Mouse (Mus musculus): ENCODE results near the gene Kalrn. TPM values are rescaled to one million over a fixed set of nuclear protein-coding genes. Genes with fewer than 3 reads are reported as not detected.

The Kalrn gene
- total RNA-seq, 1 experiment from 2014 or later = 6.8 TPM

- no peak for ATAC-seq (replicated peaks in 1 of 2; ENCODE audit: insufficient read depth in 1 of 2, low FRiP score in 2 of 2, low TSS enrichment in 1 of 2, low read depth in 1 of 2, poor library complexity in 2 of 2, severe bottlenecking in 2 of 2)
Measured at GRCm38 (mm10) chr16:34563593-34564280, 9.6 kb downstream of the Kalrn start.

DNA sequence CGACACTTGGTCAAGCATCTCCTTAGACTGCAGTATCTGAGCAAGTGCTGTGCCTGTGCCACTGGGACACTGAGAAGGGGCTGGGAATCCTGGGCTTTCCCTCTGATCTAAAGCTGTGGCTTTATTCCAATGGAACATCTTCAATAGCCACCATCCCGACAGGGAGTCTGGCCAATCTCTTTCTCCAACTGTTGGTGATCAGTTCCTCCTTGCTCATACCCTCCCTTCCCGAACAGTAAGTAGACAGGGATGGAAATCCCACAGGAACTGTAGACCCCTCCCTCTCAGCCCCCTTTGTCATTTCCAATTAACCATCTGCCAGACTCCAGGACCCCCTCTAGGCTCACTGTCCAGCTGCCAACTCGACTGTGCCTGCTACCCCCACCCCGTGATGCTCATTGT lies 11.6 kb downstream of the Kalrn start:
- ATAC-seq (replicated peaks in 1 of 2; ENCODE audit: insufficient read depth in 1 of 2, low FRiP score in 2 of 2, low TSS enrichment in 1 of 2, low read depth in 1 of 2, poor library complexity in 2 of 2, severe bottlenecking in 2 of 2) = no peak

GRCm38 (mm10) chr16:34560814-34561213 lies 12.5 kb downstream of the Kalrn start:
- ATAC-seq (replicated peaks in 1 of 2; ENCODE audit: insufficient read depth in 1 of 2, low FRiP score in 2 of 2, low TSS enrichment in 1 of 2, low read depth in 1 of 2, poor library complexity in 2 of 2, severe bottlenecking in 2 of 2) = no peak

- ATAC-seq (replicated peaks in 1 of 2; ENCODE audit: insufficient read depth in 1 of 2, low FRiP score in 2 of 2, low TSS enrichment in 1 of 2, low read depth in 1 of 2, poor library complexity in 2 of 2, severe bottlenecking in 2 of 2) = no peak
Measured at GRCm38 (mm10) chr16:34560411-34560810, 12.9 kb downstream of the Kalrn start.

- ATAC-seq (replicated peaks in 1 of 2; ENCODE audit: insufficient read depth in 1 of 2, low FRiP score in 2 of 2, low TSS enrichment in 1 of 2, low read depth in 1 of 2, poor library complexity in 2 of 2, severe bottlenecking in 2 of 2) = no peak
Measured at GRCm38 (mm10) chr16:34557891-34558290, 15.4 kb downstream of the Kalrn start.

GRCm38 (mm10) chr16:34552731-34553130 lies 20.6 kb downstream of the Kalrn start:
- no peak for ATAC-seq (replicated peaks in 1 of 2; ENCODE audit: insufficient read depth in 1 of 2, low FRiP score in 2 of 2, low TSS enrichment in 1 of 2, low read depth in 1 of 2, poor library complexity in 2 of 2, severe bottlenecking in 2 of 2)

- ATAC-seq (replicated peaks in 1 of 2; ENCODE audit: insufficient read depth in 1 of 2, low FRiP score in 2 of 2, low TSS enrichment in 1 of 2, low read depth in 1 of 2, poor library complexity in 2 of 2, severe bottlenecking in 2 of 2) = no peak
Measured at GRCm38 (mm10) chr16:34549470-34549999, 23.8 kb downstream of the Kalrn start.

DNA sequence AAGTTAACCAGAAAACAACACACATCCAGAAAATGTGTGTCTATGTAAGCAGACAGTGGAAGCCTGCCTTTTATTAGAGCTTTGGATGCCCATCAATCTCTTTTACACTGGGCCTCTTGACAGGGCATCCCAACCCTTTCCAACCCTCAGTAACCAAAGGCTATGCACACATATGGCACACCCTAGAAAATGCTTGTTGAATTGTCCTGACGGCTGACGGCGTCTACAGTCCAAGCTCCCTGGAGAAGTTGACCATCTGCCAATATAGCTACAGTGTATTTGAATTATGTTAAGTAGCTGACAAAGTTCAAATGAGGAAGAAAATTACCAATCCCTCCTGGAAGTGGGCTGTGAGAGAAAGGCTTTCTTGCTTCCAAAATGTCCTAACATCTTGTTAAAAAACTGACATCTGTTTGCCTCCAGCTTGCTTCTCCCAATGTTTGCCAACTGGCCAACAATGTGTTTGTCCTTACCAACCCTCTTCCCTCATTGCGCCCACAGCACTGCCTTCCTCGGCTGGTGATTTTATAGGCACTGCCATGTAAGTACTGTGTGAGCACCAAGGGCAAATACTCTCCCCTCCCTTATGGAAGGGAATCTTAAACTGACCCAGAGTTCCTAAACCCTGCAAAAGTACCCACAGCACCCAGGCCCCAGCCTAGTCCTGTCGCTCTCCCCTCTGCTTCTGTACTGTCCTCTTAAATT lies 26.4 kb downstream of the Kalrn start:
- ATAC-seq (replicated peaks in 1 of 2; ENCODE audit: insufficient read depth in 1 of 2, low FRiP score in 2 of 2, low TSS enrichment in 1 of 2, low read depth in 1 of 2, poor library complexity in 2 of 2, severe bottlenecking in 2 of 2) = no peak

GRCm38 (mm10) chr16:34543754-34544153 lies 29.6 kb downstream of the Kalrn start:
- ATAC-seq (replicated peaks in 1 of 2; ENCODE audit: insufficient read depth in 1 of 2, low FRiP score in 2 of 2, low TSS enrichment in 1 of 2, low read depth in 1 of 2, poor library complexity in 2 of 2, severe bottlenecking in 2 of 2) = no peak

- ATAC-seq (replicated peaks in 1 of 2; ENCODE audit: insufficient read depth in 1 of 2, low FRiP score in 2 of 2, low TSS enrichment in 1 of 2, low read depth in 1 of 2, poor library complexity in 2 of 2, severe bottlenecking in 2 of 2) = no peak
Measured at GRCm38 (mm10) chr16:34542341-34542740, 31.0 kb downstream of the Kalrn start.

GRCm38 (mm10) chr16:34538679-34539185 lies 34.6 kb downstream of the Kalrn start:
- no peak for ATAC-seq (replicated peaks in 1 of 2; ENCODE audit: insufficient read depth in 1 of 2, low FRiP score in 2 of 2, low TSS enrichment in 1 of 2, low read depth in 1 of 2, poor library complexity in 2 of 2, severe bottlenecking in 2 of 2)

GRCm38 (mm10) chr16:34536300-34536699 lies 37.0 kb downstream of the Kalrn start:
- no peak for ATAC-seq (replicated peaks in 1 of 2; ENCODE audit: insufficient read depth in 1 of 2, low FRiP score in 2 of 2, low TSS enrichment in 1 of 2, low read depth in 1 of 2, poor library complexity in 2 of 2, severe bottlenecking in 2 of 2)

DNA sequence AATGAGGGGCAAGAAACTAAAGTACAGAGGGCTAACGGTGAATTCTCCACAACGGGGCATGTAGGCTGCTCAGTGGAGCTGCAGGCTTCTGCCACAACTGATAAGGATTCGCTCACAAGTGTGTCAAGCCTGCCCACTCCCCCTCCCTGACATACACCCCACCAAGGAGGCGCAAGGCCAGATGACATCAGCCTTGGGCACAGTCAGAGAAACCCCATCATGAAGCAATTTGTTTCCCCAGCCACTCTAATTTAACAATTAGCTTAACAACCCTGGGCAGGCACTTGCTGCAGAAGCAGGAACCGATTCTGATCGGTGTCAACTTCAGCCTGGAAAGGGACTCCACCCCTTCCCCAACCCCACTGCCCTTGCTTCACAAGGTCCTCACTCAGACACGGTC lies 38.2 kb downstream of the Kalrn start:
- ATAC-seq (replicated peaks in 1 of 2; ENCODE audit: insufficient read depth in 1 of 2, low FRiP score in 2 of 2, low TSS enrichment in 1 of 2, low read depth in 1 of 2, poor library complexity in 2 of 2, severe bottlenecking in 2 of 2) = no peak

DNA sequence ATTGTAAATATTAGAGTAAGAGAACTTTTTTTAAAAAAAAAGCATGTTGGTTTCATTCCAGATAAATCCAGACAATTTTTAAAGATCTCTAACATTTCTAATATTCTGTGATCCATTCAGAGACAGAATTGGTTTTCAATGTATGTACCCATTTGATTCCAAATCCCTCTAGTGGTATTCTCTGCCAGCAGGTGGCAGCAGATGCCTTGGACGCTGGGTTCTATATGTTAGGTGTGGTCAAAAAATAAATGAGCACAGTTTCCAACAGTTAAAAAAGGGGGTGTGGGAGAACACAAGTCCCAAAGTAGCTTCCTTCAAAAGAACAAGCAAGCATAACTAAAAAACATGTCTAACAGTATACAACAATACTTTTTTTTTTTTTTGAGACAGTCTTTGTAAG lies 41.8 kb downstream of the Kalrn start:
- peak in 1 of 2 experiments; percentile 59; a peak in 1 of 4 replicates for ATAC-seq (replicated peaks in 1 of 2; ENCODE audit: insufficient read depth in 1 of 2, low FRiP score in 2 of 2, low TSS enrichment in 1 of 2, low read depth in 1 of 2, poor library complexity in 2 of 2, severe bottlenecking in 2 of 2)

DNA sequence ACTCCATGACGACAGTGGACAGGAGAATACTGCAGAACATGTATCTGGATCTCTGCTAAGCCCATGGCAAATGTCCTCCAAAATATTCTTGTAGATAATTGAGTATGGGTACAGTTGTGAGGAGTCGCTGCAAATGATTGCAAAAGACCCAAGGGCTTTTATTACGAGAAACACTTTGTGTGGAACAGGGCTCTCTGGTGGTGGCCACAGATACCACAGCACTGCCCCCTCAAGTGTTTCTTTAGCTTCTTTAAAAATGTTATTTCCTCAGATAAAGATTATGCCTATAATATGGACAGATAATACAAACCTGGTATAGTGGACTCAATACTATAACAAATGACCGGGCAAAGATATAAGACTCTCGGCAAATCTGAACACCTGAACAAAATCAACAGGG lies 43.3 kb downstream of the Kalrn start:
- no peak for ATAC-seq (replicated peaks in 1 of 2; ENCODE audit: insufficient read depth in 1 of 2, low FRiP score in 2 of 2, low TSS enrichment in 1 of 2, low read depth in 1 of 2, poor library complexity in 2 of 2, severe bottlenecking in 2 of 2)

GRCm38 (mm10) chr16:34528234-34528983 lies 44.9 kb downstream of the Kalrn start:
- no peak for ATAC-seq (replicated peaks in 1 of 2; ENCODE audit: insufficient read depth in 1 of 2, low FRiP score in 2 of 2, low TSS enrichment in 1 of 2, low read depth in 1 of 2, poor library complexity in 2 of 2, severe bottlenecking in 2 of 2)

GRCm38 (mm10) chr16:34526378-34526777 lies 47.0 kb downstream of the Kalrn start:
- ATAC-seq (replicated peaks in 1 of 2; ENCODE audit: insufficient read depth in 1 of 2, low FRiP score in 2 of 2, low TSS enrichment in 1 of 2, low read depth in 1 of 2, poor library complexity in 2 of 2, severe bottlenecking in 2 of 2) = no peak

- ATAC-seq (replicated peaks in 1 of 2; ENCODE audit: insufficient read depth in 1 of 2, low FRiP score in 2 of 2, low TSS enrichment in 1 of 2, low read depth in 1 of 2, poor library complexity in 2 of 2, severe bottlenecking in 2 of 2) = no peak
Measured at GRCm38 (mm10) chr16:34525866-34526265, 47.5 kb downstream of the Kalrn start.

Data from hematopoietic stem cell, adult 5-6 weeks (primary cell).